Mouse (Mus musculus) gastrocnemius, postnatal 14 days (tissue): Measurements from ENCODE around the gene Adamts20. TPM values are rescaled to one million over a fixed set of nuclear protein-coding genes. Genes with fewer than 3 reads are reported as not detected.
"Not testable (repeated sequence)": the region's sequence is repeated elsewhere in the genome, so short reads cannot be mapped to it uniquely, and the experiment has no call there.

Source experiments
- DNase-seq: peaks from one replicate; pipeline ENCODE4 v3.0.0; 2021; ENCODE audit warnings: mixed read lengths
- intact Hi-C: fragments of 180-260 bp; cut with DNase I; formaldehyde crosslinking; loops from one replicate; pipeline ENCODE4 v1.15.1; 2025; ENCODE audit warnings: low total_unique reads
- total RNA-seq, 2 experiments: library from RNA; stranded (reverse); gene quantifications; 2 replicates each; pipeline ENCODE4 v1.2.3; 2021

Gene Adamts20
- total RNA-seq, 2 experiments from 2014 or later: 15.4 to 19.6 TPM

DNA sequence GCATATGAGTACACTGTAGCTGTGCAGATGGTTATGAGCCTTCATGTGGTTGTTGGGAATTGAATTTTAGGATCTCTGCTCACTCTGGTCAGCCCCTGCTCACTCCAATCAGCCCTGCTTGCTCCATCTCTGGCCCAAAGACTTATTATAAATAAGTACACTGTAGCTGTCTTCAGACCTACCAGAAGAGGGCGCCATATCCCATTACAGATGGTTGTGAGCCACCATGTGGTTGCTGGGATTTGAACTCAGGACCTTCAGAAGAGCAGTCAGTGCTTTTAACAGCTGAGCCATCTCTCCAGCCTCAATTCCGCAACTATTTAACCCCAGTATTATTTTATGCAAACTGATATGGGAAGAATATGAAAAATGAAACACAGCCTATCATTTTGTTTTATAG, 75.1 kb downstream of the Adamts20 start:
- intact Hi-C loops, DNase-seq: not testable (repeated sequence)

DNA sequence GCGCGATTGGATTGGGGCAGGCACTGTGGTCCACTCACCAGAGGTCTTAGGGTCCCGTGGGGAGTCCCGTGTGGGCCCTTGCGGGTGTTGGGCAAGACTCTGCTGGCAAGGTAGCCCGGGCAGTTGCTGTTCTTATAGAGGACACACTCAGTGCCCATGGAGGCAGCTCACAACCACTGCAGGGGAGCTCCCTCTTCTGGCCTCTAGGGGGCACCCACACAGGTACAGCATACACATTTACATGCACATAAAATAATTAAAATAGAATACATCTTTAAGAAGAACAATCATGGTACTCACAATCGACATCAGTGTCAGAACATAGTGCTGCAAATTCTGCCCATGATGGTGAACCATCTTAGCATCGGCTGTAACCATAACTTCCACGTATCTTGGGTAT, 85.8 kb downstream of the Adamts20 start:
- intact Hi-C loops: no loop called here
- DNase-seq: no peak

GRCm38 (mm10) chr15:94372548-94372947, 92.7 kb downstream of the Adamts20 start:
- DNase-seq: no peak
- intact Hi-C loops: no loop called here

DNA sequence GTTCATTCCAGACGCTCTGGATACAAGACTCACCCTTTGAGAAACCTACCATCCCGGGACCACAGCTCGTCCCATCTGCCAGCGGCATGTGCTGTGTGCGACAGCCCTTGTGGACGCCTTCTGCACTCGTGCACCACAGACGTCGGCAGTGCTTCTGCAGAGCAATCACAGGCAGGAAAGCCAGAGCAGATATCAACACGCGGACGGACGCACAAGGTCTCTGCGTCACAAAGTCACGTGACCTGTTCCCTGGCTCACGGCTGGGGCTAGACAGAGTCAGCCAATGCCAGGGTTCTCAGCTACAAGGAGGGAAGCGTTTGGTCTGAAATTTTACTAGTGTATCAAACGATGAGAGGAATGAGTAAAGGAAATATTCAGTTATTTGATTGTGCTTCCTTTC, 116.2 kb downstream of the Adamts20 start:
- intact Hi-C loops: no loop called here
- no peak for DNase-seq

DNA sequence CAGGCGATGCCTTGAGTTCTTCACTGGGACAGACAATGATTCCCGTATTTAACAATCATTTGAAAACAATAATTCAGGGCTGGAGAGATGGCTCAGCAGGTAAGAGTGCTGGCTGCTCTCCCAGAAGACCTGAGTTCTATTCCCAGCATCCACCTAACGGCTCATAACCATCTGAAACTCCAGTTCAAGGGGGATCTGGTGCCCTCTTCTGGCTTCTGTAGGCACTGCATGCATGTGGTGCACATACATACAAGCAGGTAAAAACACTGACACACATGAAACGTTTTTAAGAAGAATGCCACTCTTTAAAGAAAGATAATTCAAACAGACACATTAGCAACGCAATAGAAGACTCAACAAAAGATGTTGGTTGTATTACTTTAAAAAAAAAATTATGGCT, 120.9 kb downstream of the Adamts20 start:
- intact Hi-C loops: loop anchor here (5.0 kb wide), 1 partner anchor 173 kb away; no protein-coding TSS in a partner anchor

GRCm38 (mm10) chr15:94342365-94342764, 122.9 kb downstream of the Adamts20 start:
- DNase-seq: peak; percentile 72
- intact Hi-C loops: loop anchor here (5.0 kb wide), 1 partner anchor 175 kb away; no protein-coding TSS in a partner anchor

More for the DNA sequence above, 120.9 kb downstream of the Adamts20 start:
- DNase-seq: no peak

DNA sequence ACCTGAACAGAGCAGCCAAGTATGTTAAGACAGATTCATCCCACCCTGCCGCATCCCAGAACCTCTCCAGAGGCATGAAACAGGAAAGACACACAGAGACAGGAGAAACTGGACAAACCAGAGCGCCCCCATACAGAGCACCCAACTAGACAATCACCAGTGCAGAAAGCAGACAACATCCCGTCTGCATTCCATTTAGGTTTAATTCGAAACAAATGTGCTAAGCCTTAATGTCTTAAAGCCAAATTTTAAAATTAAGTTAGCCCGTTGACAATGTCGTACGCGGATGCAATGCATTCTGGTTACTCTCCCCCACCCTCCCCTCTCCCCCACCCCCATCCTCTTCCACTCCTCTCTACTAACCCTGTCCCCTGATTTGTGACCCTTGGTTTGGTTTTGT, 126.2 kb downstream of the Adamts20 start:
- intact Hi-C loops: no loop called here
- DNase-seq: no peak

- intact Hi-C loops: no loop called here
These were observed 130.6 kb downstream of the Adamts20 start for GRCm38 (mm10) chr15:94334586-94334985.

GRCm38 (mm10) chr15:94326626-94327025, 138.6 kb downstream of the Adamts20 start:
- no peak for DNase-seq

More at GRCm38 (mm10) chr15:94334586-94334985, 130.6 kb downstream of the Adamts20 start:
- DNase-seq: no peak

DNA sequence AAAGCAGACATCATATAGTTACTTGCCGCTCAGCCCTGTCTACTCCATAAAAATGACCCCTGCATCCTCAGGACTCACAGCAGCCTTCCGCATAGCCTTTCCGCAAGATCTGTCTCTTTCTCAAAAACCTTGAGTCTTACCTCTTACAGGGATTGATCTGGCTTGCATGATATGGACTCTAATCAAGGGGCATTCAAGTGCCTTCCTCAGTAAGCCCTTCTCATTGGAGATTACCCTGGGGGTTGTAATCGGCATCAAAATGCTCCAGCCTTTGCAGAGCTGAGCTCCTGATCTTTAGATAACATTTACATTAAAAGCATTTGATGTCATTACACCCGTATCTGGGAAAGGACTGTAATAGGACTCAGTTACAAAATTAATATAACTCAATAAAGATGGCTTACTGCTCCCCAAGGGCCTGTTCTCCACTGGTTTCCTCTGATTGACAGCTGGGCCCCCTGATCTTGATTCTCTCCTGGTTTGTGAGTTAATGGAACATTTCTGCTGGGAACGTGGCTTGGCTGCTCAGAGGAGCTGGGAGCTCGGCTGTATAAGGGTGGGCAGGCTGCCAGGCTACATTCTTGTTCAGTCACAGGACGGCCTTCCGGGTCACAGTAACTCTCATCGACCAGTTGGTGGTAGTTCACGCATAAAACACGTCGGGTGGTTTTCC, 139.6 kb downstream of the Adamts20 start:
- peak; percentile 66 for DNase-seq
- intact Hi-C loops: no loop called here

More at GRCm38 (mm10) chr15:94326626-94327025, 138.6 kb downstream of the Adamts20 start:
- intact Hi-C loops: no loop called here

DNA sequence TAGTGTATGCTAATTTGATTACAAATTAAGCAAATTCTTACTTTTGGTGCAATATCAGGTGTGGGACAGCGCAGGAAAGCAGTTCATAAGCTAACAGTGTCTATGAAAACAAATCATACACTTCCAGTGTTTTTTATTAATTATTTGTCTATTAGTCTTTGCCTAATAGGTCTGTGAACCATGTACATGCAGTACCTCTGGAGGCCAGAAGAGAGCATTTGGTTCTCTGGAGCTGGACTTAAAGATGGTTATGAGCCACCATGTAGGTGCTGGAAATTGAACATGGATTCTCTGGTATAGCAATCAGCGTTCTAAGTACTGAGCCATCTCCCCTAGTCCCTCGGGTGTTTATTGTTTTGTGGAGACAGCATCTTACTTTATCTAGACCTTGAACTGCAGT, 149.0 kb downstream of the Adamts20 start:
- intact Hi-C loops: no loop called here
- DNase-seq: no peak

DNA sequence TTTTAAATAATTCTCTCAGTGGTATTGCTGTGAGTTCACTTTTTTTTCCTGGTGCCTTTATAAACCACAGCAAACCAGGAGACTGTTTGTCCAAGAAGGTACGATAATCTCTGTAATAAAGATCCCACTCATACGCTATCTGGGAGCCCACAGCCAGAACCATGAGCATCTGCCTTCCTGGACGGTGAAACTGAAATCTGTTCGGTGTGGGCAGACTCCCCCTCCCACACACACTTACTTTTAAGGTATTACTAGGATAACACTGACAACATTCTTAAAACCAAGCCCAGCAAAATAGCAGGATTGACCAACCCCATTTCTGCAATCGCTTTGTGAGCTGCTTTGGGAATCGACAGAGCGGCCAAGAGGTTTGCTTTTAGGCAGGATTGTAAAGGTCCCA, 155.5 kb downstream of the Adamts20 start:
- no peak for DNase-seq

GRCm38 (mm10) chr15:94307888-94308287, 157.3 kb downstream of the Adamts20 start:
- intact Hi-C loops: no loop called here
- no peak for DNase-seq

More for the DNA sequence above, 155.5 kb downstream of the Adamts20 start:
- intact Hi-C loops: no loop called here

DNA sequence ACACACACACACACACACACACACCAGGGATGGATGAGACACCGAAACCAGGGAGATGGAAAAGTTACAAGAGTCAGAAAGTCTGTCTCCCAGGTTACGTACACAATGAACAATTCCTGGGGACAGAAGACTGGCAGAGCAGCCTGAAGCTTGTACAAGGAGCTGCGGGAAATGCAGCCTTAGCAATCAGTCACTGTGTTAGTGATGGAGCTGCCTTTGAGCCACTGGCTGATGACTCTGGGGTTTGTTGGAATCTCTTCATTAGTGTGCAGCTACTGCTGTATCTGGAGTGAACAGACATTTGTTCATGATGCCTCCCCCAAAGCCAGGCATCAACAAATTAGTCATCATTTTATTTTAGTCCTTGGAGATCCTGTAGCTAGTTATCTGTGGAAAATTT, 162.1 kb downstream of the Adamts20 start:
- intact Hi-C loops: no loop called here
- no peak for DNase-seq

DNA sequence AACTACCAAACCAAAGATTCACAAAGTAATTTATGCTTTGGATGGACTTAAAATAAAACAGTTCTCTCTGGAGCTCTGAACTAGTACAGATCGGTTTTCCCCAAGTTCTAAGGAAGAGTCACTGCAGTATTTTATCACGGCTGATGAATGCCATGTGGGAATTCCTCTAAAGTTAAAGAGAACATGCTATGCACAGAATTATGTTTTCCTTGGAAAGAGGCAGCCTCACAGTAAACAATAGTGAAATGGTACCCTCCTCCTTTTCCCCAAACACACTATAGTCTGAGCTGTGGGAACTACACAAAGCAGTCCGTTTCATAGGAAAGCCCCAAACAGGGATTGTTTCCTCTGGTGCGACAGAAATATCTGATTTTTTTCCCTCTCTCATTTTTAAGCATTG, 171.1 kb downstream of the Adamts20 start:
- intact Hi-C loops: no loop called here
- DNase-seq: no peak

DNA sequence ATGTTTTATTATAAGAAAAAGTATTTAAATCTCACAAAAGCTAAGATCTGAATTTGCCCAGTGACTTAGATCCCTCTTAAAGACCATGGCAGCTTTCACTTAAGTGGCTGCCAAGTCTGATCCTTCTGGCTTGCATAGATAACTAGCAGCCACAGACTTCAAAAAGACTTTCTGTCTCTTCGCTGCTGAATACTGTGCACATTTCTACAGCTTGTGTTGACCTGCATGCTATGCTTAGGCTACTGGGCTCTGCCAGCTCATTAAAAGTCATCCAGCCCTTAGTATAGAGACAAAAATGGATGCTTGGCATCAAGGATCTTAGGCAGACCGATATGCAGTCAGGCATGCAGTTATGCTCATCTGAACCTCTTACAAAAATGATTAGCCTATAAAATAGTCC, 177.2 kb downstream of the Adamts20 start:
- DNase-seq: no peak
- intact Hi-C loops: no loop called here

GRCm38 (mm10) chr15:94287495-94287894, 177.7 kb downstream of the Adamts20 start:
- DNase-seq: no peak
- intact Hi-C loops: no loop called here

DNA sequence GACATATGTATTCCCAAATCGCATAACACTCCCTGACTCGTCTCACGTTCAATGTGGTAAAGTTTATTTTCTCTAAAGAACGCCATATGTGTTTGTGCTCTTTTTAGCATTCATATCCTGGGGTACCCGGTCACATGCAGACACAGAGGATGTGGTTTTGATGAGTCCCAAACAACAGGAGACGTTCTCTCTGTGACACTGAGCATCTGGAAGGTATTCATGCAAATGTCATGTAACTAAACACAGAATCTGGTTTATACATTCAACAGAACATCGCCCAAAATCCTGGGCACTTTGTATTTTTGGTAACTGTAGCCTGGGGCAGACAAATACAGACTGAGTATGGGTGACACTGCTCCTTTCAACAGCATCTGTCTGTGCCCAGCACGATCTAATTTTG, 188.8 kb downstream of the Adamts20 start:
- intact Hi-C loops: no loop called here
- no peak for DNase-seq

- intact Hi-C loops: loop anchor here (2.0 kb wide), 1 partner anchor 255 kb away; no protein-coding TSS in a partner anchor
- DNase-seq: peak; percentile 76
These were observed 199.6 kb downstream of the Adamts20 start for GRCm38 (mm10) chr15:94265630-94266029.

GRCm38 (mm10) chr15:94264497-94264879, 200.7 kb downstream of the Adamts20 start:
- no peak for DNase-seq
- intact Hi-C loops: no loop called here

- intact Hi-C loops: no loop called here
- DNase-seq: peak; percentile 20
These were observed 201.2 kb downstream of the Adamts20 start for GRCm38 (mm10) chr15:94263866-94264496.
